Mouse (Mus musculus): ENCODE measurements at regions not wholly inside any gene's neighbourhood (a gene's known extent, or its start where the extent isn't known, plus 50 kb on each side); places are given as distances from the start of the nearest gene placed in this dataset.

DNA sequence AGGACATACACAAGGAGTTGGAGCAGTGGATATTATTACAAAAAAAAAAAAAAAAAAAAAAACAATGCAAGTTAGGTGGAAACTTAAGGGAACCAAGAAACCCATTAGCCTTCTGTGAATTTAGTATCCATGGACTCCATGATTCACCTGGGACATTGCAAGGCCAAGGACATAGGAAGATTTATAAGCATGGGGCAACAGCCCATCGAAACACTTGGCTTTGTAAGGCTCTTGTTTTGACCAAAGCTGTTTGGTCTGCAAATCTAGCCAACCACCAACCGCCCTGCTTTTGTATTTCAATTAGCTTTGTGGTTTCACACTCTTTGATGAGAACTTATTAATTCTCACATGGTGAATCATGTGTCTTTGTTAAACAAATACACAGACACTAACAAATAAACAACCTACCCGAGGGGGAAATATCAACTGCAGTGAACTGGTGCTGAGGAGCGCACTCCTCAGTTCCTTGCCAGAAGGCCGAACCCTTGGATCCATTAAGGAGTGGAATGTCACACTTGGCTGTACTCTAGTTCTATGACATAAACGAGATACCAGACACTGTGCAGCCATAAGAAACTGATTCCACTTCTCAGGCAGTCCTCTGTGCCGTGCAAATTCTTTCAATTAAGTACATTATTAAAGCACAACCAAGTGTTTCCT, 529.7 kb downstream of the Tmem38b start:
- Histone ChIP-seq H3K27ac (no peak overlapping the region), H3K9ac (no peak overlapping the region), H3K9me3 (0 out of 2 replicates have a peak, but pooled peaks cover 4% of the 10 kb centered on the region), H3K4me3 (no peak overlapping the region), H3K36me3 (no peaks in the 10 kb centered on the region), H3K27me3 (replicated peaks) (no peaks in the 10 kb centered on the region), H3K4me2 (replicated peaks) (no peak overlapping the region), H3K4me1 (peaks cover 7% of the 10 kb centered on the region; the same call in 1 of the 2 replicates)
- 70% methylated on average over 7 of the region's 7 CpGs for WGBS
- no peak for ATAC-seq (ENCODE audit: low FRiP score, low read depth)

DNA sequence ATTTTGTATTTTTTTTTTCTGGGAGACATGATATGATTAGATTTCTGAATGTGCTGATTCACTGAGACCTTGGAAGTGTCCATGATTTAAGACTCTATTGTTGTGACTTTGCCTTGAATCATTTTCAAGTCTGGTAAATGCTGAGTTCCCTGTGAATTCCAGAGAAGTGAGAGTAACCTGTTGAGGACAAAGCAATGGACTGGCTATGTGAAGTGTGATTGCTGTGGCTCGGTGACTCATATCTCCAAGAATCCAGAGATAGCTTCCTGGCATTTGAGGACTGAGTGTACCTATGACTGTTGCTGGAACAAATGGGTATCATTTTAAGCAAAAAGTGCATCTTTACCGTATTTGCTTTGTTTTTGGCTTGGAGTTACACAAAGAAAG, 530.2 kb downstream of the Tmem38b start:
- Histone ChIP-seq H3K4me2 (replicated peaks) (no peak overlapping the region), H3K36me3 (no peaks in the 10 kb centered on the region), H3K9me3 (0 out of 2 replicates have a peak, but pooled peaks cover 4% of the 10 kb centered on the region), H3K4me1 (peaks cover 7% of the 10 kb centered on the region; the same call in 1 of the 2 replicates), H3K4me3 (no peak overlapping the region), H3K27me3 (replicated peaks) (no peaks in the 10 kb centered on the region), H3K9ac (no peak overlapping the region), H3K27ac (no peak overlapping the region)
- ATAC-seq (ENCODE audit: low FRiP score, low read depth): no peak
- 92% methylated on average over 2 of the region's 2 CpGs for WGBS

DNA sequence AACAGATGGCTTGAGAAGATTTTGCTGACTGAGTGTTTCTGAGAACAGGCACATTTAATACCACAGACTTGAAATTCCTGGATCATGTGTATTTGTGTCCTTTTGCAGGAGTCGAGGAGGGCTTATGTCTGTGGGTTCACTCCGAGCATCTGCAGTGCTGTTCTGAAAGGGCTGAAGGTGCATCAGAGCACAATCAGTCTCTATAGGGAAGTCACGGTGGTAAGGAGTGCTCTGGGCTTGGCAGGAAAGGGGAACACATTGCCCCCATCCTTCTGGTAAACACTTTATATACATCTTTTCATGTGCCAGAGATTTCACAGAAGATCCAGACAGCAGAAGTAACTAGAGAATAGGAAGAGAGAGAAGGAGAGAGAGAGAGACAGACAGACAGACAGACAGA, 545.1 kb downstream of the Tmem38b start:
- ATAC-seq (ENCODE audit: low FRiP score, low read depth): no peak

DNA sequence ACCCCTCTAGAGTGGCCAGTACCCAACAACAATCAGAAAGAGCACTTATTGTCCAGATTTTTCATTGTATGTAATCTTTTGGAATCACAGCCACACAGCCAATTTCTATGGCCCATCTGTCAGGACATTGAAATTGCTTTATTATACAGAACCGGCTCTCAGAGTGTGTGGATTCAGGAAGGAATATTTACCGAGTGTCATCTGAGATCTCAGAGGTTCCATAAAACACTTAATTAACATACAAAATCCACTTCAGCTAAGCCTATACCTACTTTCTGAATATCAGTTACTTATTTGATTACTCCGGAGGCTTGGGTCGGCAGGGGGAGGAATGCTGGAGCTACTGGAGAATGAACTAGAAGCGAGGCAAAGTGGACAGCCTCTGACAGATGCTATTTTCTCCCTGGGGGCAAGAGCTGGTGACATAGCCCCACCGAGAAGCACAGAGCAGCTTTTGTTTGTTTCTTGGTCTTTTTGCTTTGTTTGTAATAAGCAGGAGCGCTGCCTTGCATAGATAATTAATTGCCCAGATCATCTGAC, 545.6 kb downstream of the Tmem38b start:
- Histone ChIP-seq H3K27me3 (replicated peaks) (no peaks in the 10 kb centered on the region), H3K9me3 (no peaks in the 10 kb centered on the region), H3K27ac (no peak overlapping the region), H3K4me3 (no peak overlapping the region), H3K9ac (no peak overlapping the region), H3K4me2 (replicated peaks) (no peak overlapping the region), H3K36me3 (no peaks in the 10 kb centered on the region), H3K4me1 (peaks cover 27% of the 10 kb centered on the region)
- 19% methylated on average over 7 of the region's 7 CpGs for WGBS
- peak; percentile 75 for ATAC-seq (ENCODE audit: low FRiP score, low read depth)

More for the DNA sequence above, 545.1 kb downstream of the Tmem38b start:
- no peak overlapping the region for H3K4me2 ChIP-seq (replicated peaks)
- H3K4me3 ChIP-seq: no peak overlapping the region
- H3K36me3 ChIP-seq: no peaks in the 10 kb centered on the region
- H3K27me3 ChIP-seq (replicated peaks): no peaks in the 10 kb centered on the region
- 0 out of 2 replicates have a peak overlapping the region, but pooled peaks have one; percentile 22 for H3K27ac ChIP-seq
- H3K4me1 ChIP-seq: peaks cover 27% of the 10 kb centered on the region
- H3K9ac ChIP-seq: no peak overlapping the region
- H3K9me3 ChIP-seq: no peaks in the 10 kb centered on the region
- WGBS: 58% methylated on average over 3 of the region's 3 CpGs

GRCm38 (mm10) chr4:54373606-54374005, 547.8 kb downstream of the Tmem38b start:
- no peaks in the 10 kb centered on the region for H3K27me3 ChIP-seq (replicated peaks)
- H3K4me1 ChIP-seq: peaks cover 27% of the 10 kb centered on the region
- no peak overlapping the region for H3K9ac ChIP-seq
- H3K27ac ChIP-seq: no peak overlapping the region
- H3K4me2 ChIP-seq (replicated peaks): no peak overlapping the region
- ATAC-seq (ENCODE audit: low FRiP score, low read depth): no peak
- 2% methylated on average over 2 of the region's 2 CpGs for WGBS
- H3K4me3 ChIP-seq: no peak overlapping the region
- H3K9me3 ChIP-seq: no peaks in the 10 kb centered on the region
- no peaks in the 10 kb centered on the region for H3K36me3 ChIP-seq

DNA sequence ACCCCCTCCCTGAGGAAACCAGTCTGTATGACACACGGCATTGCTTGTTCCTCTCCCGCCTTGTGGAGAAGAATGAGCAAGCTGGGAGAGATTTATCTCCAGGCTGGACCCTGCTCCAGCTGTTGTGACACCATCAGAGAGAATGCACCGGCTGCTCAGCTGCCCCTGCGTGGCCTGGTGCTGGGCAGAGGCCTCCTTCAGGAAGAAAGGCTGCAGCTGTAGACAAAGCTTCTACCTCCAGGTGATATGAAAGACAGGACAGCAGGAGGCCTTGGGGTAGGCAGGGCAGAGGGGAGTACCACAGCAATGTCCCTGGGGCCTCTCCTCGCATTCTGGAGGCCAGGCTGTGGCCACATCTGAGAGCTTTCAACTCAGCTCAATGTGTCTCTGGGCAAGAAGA, 548.6 kb downstream of the Tmem38b start:
- H3K9ac ChIP-seq: no peak overlapping the region
- no peaks in the 10 kb centered on the region for H3K27me3 ChIP-seq (replicated peaks)
- H3K4me1 ChIP-seq: peaks cover 27% of the 10 kb centered on the region
- no peak overlapping the region for H3K4me2 ChIP-seq (replicated peaks)
- peak overlapping the region; percentile 43; the same call in 1 of the 2 replicates for H3K27ac ChIP-seq
- 5% methylated on average over 5 of the region's 5 CpGs for WGBS
- no peaks in the 10 kb centered on the region for H3K9me3 ChIP-seq
- H3K36me3 ChIP-seq: no peaks in the 10 kb centered on the region
- ATAC-seq (ENCODE audit: low FRiP score, low read depth): peak; percentile 42; the same call in 1 of the 2 replicates
- H3K4me3 ChIP-seq: no peak overlapping the region

DNA sequence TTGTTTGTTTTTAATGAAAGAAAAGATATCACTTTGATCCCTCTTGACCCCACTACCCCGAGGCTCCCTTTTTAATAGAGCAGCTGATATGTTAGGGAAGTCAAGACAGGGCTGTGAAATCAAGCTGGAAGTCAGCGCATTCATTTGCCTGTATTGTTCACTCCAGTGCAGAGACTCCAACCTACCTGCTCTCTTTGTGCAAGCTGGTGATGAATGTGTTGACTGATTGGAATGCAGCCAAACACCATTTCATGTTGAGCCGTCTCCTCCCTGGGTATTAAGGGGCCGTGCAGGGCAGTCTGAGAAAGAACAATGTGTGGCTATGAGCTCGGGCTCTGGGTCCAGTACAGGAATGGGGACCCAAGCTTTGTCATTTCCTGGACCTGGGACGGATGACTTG, 557.4 kb upstream of the Zfp462 start:
- Histone ChIP-seq H3K27ac (no peak overlapping the region), H3K9me3 (no peaks in the 10 kb centered on the region), H3K36me3 (no peaks in the 10 kb centered on the region), H3K9ac (no peak overlapping the region), H3K4me3 (no peak overlapping the region), H3K27me3 (replicated peaks) (no peaks in the 10 kb centered on the region), H3K4me1 (no peaks in the 10 kb centered on the region), H3K4me2 (replicated peaks) (no peak overlapping the region)
- 0 out of 2 replicates have a peak, but pooled peaks have one; percentile 17 for ATAC-seq (ENCODE audit: low FRiP score, low read depth)
- WGBS: 47% methylated on average over 6 of the region's 6 CpGs

- 56% methylated on average over 7 of the region's 7 CpGs for WGBS
- ATAC-seq (ENCODE audit: low FRiP score, low read depth): no peak
- H3K4me1 ChIP-seq: no peaks in the 10 kb centered on the region
These were observed 553.2 kb upstream of the Zfp462 start for GRCm38 (mm10) chr4:54391536-54392208.

DNA sequence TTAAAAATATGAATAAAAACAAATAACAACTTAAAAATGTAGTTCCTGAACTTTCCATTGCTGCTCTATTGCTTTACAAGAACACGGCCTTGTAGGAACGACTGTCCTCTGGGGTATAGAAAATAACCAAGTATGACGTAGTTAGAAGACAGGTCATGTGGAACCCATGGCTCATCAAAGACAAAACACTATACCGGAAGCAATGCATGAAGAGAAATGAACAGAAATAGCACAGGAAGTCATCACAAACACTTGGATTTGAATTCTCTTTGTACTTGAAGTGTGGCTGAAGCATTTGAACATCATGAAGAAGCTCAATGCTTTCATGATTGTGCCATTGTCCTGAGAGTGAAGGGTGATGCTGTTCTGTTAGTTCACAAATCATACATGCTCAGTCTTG, 538.7 kb upstream of the Zfp462 start:
- Histone ChIP-seq H3K27me3 (replicated peaks) (no peaks in the 10 kb centered on the region), H3K9ac (no peak overlapping the region), H3K27ac (no peak overlapping the region), H3K36me3 (no peaks in the 10 kb centered on the region), H3K4me2 (replicated peaks) (no peak overlapping the region), H3K4me1 (no peaks in the 10 kb centered on the region), H3K4me3 (no peak overlapping the region), H3K9me3 (no peaks in the 10 kb centered on the region)
- WGBS: 89% methylated on average over 4 of the region's 4 CpGs
- ATAC-seq (ENCODE audit: low FRiP score, low read depth): no peak

More at GRCm38 (mm10) chr4:54391536-54392208, 553.2 kb upstream of the Zfp462 start:
- Histone ChIP-seq H3K4me3 (no peak overlapping the region), H3K36me3 (no peaks in the 10 kb centered on the region), H3K27ac (no peak overlapping the region), H3K27me3 (replicated peaks) (no peaks in the 10 kb centered on the region), H3K9ac (no peak overlapping the region), H3K4me2 (replicated peaks) (no peak overlapping the region), H3K9me3 (no peaks in the 10 kb centered on the region)

DNA sequence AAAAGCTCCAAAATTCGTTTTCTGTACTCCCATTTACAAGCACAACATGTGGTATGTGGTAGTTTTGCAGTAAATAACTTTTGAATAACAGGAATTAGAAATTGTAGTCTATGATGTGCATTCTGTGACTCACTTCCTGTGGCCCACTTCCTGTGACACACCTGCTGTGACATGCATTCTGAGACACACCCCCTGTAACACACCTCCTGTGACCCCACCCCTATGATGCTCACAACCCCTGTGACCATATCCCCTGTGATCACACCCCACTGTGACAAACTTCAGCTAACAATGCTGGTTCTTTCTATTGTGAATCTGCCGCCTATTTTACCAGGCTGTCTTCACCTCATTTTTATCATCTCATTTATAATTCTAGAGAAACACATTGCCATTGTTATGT, 536.9 kb upstream of the Zfp462 start:
- H3K27me3 ChIP-seq (replicated peaks): no peaks in the 10 kb centered on the region
- no peak overlapping the region for H3K4me3 ChIP-seq
- H3K27ac ChIP-seq: no peak overlapping the region
- ATAC-seq (ENCODE audit: low FRiP score, low read depth): no peak
- no peaks in the 10 kb centered on the region for H3K36me3 ChIP-seq
- H3K4me1 ChIP-seq: no peaks in the 10 kb centered on the region
- H3K9me3 ChIP-seq: no peaks in the 10 kb centered on the region
- no peak overlapping the region for H3K9ac ChIP-seq
- 46% methylated on average over 2 of the region's 2 CpGs for WGBS
- no peak overlapping the region for H3K4me2 ChIP-seq (replicated peaks)

- Histone ChIP-seq H3K4me3 (no peak overlapping the region), H3K4me2 (replicated peaks) (no peak overlapping the region), H3K27me3 (replicated peaks) (no peaks in the 10 kb centered on the region), H3K9me3 (no peaks in the 10 kb centered on the region), H3K27ac (no peak overlapping the region), H3K36me3 (no peaks in the 10 kb centered on the region), H3K4me1 (no peaks in the 10 kb centered on the region), H3K9ac (no peak overlapping the region)
- 81% methylated on average over 3 of the region's 3 CpGs for WGBS
- no peak for ATAC-seq (ENCODE audit: low FRiP score, low read depth)
These were observed 514.1 kb upstream of the Zfp462 start for GRCm38 (mm10) chr4:54430789-54431188.

DNA sequence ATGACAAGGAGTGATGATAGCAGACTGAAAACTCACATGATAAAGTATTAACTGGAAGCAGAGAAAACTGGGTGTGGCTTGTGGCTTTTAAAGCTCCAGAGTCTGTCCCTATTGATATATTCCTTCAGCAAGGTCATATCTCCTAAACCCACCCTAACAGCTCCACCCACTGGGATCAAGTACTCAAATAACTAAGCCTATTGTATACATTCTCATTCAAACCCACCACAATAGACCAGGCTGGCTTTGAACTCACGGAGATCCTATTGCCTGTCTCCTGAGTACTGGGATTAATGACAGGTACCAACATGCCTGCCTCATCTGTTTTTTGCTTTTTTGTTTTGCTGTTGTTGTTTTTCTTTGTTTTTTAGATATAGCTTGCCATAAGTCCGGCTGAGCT, 484.3 kb upstream of the Zfp462 start:
- 63% methylated on average over 2 of the region's 2 CpGs for WGBS
- no peaks in the 10 kb centered on the region for H3K36me3 ChIP-seq

More for the DNA sequence above, 484.3 kb upstream of the Zfp462 start:
- Histone ChIP-seq H3K4me3 (no peak overlapping the region), H3K27me3 (replicated peaks) (no peaks in the 10 kb centered on the region), H3K9me3 (no peaks in the 10 kb centered on the region), H3K27ac (no peak overlapping the region), H3K4me1 (no peaks in the 10 kb centered on the region), H3K9ac (no peak overlapping the region), H3K4me2 (replicated peaks) (no peak overlapping the region)
- ATAC-seq (ENCODE audit: low FRiP score, low read depth): no peak

Data from neural tube, embryonic 12.5 days (tissue).